Mouse (Mus musculus) megakaryocyte-erythroid progenitor cell, adult 5-6 weeks (primary cell): ENCODE measurements around the gene Cep126. TPM values are rescaled to one million over a fixed set of nuclear protein-coding genes. Genes with fewer than 3 reads are reported as not detected.

Experiments
- ATAC-seq: replicated peaks from 2 replicates; pipeline ENCODE4 v1.8.0; 2016; ENCODE audit warnings: mild to moderate bottlenecking, inconsistent platforms; ENCODE audit not compliant: severe bottlenecking, poor library complexity, low FRiP score, low TSS enrichment
- total RNA-seq, 2 experiments: library from RNA; stranded (forward) in 1 of 2; stranded (reverse) in 1 of 2; fragments of 200-1000, 215-1000 nt in 1 of 2; fragments of >200 nt in 1 of 2; fragmentation: Nextera tagmentation in 1 of 2; gene quantifications; 2 replicates each; pipeline ENCODE4 v1.2.3; 2014 to 2017

The Cep126 gene
- 2.4 and 2.7 TPM in 2 replicates for total RNA-seq (2014; fragmentation: Nextera tagmentation)
- total RNA-seq (2017) = 3.1 TPM in 1 of 2 replicates, not detected in the other

GRCm38 (mm10) chr9:8134117-8134574 is at the start of gene Cep126:
Gene Cep126 (minus strand): TSS chr9:8134294.
- ATAC-seq = peak; percentile 99

GRCm38 (mm10) chr9:8179554-8179953 is 45.5 kb upstream of the Cep126 start:
- ATAC-seq = no peak

- no peak for ATAC-seq
Measured at GRCm38 (mm10) chr9:8177099-8177498, 43.0 kb upstream of the Cep126 start.

GRCm38 (mm10) chr9:8157011-8157410 is 22.9 kb upstream of the Cep126 start:
- ATAC-seq = no peak

GRCm38 (mm10) chr9:8139501-8139900 is 5.4 kb upstream of the Cep126 start:
- ATAC-seq = no peak

GRCm38 (mm10) chr9:8133586-8134115 is 443 bp downstream of the Cep126 start:
- ATAC-seq = peak; percentile 31

GRCm38 (mm10) chr9:8123495-8123894 is 10.6 kb downstream of the Cep126 start:
- ATAC-seq = no peak

- ATAC-seq = peak; percentile 47; the same call in 1 of the 2 replicates
Measured at GRCm38 (mm10) chr9:8114516-8114915, 19.6 kb downstream of the Cep126 start.

GRCm38 (mm10) chr9:8103050-8103449 is 31.0 kb downstream of the Cep126 start:
- ATAC-seq = no peak

- 0 out of 2 replicates have a peak, but pooled peaks have one; percentile 22 for ATAC-seq
Measured at GRCm38 (mm10) chr9:8100962-8101361, 33.1 kb downstream of the Cep126 start.

- ATAC-seq = no peak
Measured at GRCm38 (mm10) chr9:8078882-8079281, 55.2 kb downstream of the Cep126 start.

GRCm38 (mm10) chr9:8074345-8074744 is 59.7 kb downstream of the Cep126 start:
- peak; percentile 52; the same call in 1 of the 2 replicates for ATAC-seq

- 0 out of 2 replicates have a peak, but pooled peaks have one; percentile 26 for ATAC-seq
Measured at GRCm38 (mm10) chr9:8073203-8073755, 60.8 kb downstream of the Cep126 start.

- no peak for ATAC-seq
Measured at GRCm38 (mm10) chr9:8059636-8060035, 74.5 kb downstream of the Cep126 start.

- no peak for ATAC-seq
Measured at GRCm38 (mm10) chr9:8054831-8055230, 79.3 kb downstream of the Cep126 start.

GRCm38 (mm10) chr9:8043044-8043387 is 91.1 kb downstream of the Cep126 start:
- ATAC-seq = peak; percentile 27

- ATAC-seq = peak; percentile 98
Measured at GRCm38 (mm10) chr9:8042338-8043043, 91.6 kb downstream of the Cep126 start, which contains the start of gene Cfap300. Gene Cfap300 (minus strand): TSS chr9:8042823.

GRCm38 (mm10) chr9:8035546-8035945 is 98.5 kb downstream of the Cep126 start:
- no peak for ATAC-seq

- ATAC-seq = no peak
Measured at GRCm38 (mm10) chr9:8035091-8035490, 99.0 kb downstream of the Cep126 start.

GRCm38 (mm10) chr9:8034143-8034542 is 100.0 kb downstream of the Cep126 start:
- no peak for ATAC-seq

- ATAC-seq = no peak
Measured at GRCm38 (mm10) chr9:8032847-8033246, 101.2 kb downstream of the Cep126 start.
